Mouse (Mus musculus) bone marrow macrophage, adult 2 months (primary cell): ENCODE data around the gene Epsti1.

Source experiments
- CTCF ChIP-seq: IDR thresholded peaks from 2 replicates; pipeline ENCODE4 v1.5.1; 2012; ENCODE audit warnings: low read depth, mild to moderate bottlenecking, low read length, moderate library complexity
- POLR2A ChIP-seq: IDR thresholded peaks from 2 replicates; pipeline ENCODE4 v1.6.1; 2012; ENCODE audit warnings: mild to moderate bottlenecking, low read depth, low read length, borderline replicate concordance

GRCm38 (mm10) chr14:77859894-77860293 lies 44.1 kb upstream of the Epsti1 start:
- no peak for TF ChIP-seq POLR2A
- TF ChIP-seq CTCF, result no peak
